Mouse (Mus musculus) neural tube, embryonic 11.5 days (tissue): ENCODE results near the gene Filip1. TPM values are rescaled to one million over a fixed set of nuclear protein-coding genes. Genes with fewer than 3 reads are reported as not detected.

ENCODE experiments used
- ATAC-seq: fragments of 200-750 bp; cut with Nextera tagmentation; 2 replicates; pipeline ENCODE4 v1.8.0; 2017; ENCODE audit warnings: moderate number of reproducible peaks, mild to moderate bottlenecking, moderate TSS enrichment, moderate library complexity; ENCODE audit not compliant: insufficient read depth, low FRiP score, low TSS enrichment
- DNase-seq: peaks from one replicate; pipeline ENCODE4 v3.0.0-alpha.2; 2015; ENCODE audit warnings: low spot score
- H3K27ac ChIP-seq: fragments of 300-500 bp; sonication (generic); 2 replicates; pipeline ENCODE4 v1.5.1; 2014; ENCODE audit warnings: low read depth, mild to moderate bottlenecking, low read length
- H3K27me3 ChIP-seq: fragments of 300-500 bp; sonication (generic); 2 replicates; pipeline ENCODE4 v1.6.1; 2014; ENCODE audit warnings: mild to moderate bottlenecking, low read length, mixed read lengths; ENCODE audit not compliant: control insufficient read depth, insufficient read depth
- H3K36me3 ChIP-seq: fragments of 300-500 bp; sonication (generic); 2 replicates; pipeline ENCODE4 v1.6.1; 2014; ENCODE audit warnings: mild to moderate bottlenecking, low read length, moderate library complexity, mixed read lengths; ENCODE audit not compliant: control insufficient read depth, insufficient read depth
- H3K4me1 ChIP-seq: fragments of 300-500 bp; sonication (generic); 2 replicates; pipeline ENCODE4 v1.6.1; 2014; ENCODE audit warnings: low read length, mixed read lengths; ENCODE audit not compliant: control insufficient read depth, insufficient read depth
- H3K4me2 ChIP-seq: fragments of 300-500 bp; sonication (generic); 2 replicates; pipeline ENCODE4 v1.6.1; 2014; ENCODE audit warnings: low read depth, mild to moderate bottlenecking, moderate library complexity
- H3K4me3 ChIP-seq: fragments of 300-500 bp; sonication (generic); 2 replicates; pipeline ENCODE4 v1.5.1; 2014; ENCODE audit warnings: low read depth, low read length
- H3K9ac ChIP-seq: fragments of 300-500 bp; sonication (generic); 2 replicates; pipeline ENCODE4 v1.6.1; 2014; ENCODE audit warnings: mild to moderate bottlenecking, low read length
- H3K9me3 ChIP-seq: fragments of 300-500 bp; sonication (generic); 2 replicates; pipeline ENCODE4 v1.6.1; 2016; ENCODE audit warnings: low read length; ENCODE audit not compliant: control insufficient read depth
- WGBS: fragments of 180-500 bp; shearing (Covaris S2); extraction: QIAGEN DNeasy Blood & Tissue Kit; methylation state at CpG from one replicate; pipeline ENCODE4 v1.1.7; 2014; 5-methylcytosine and 5-hydroxymethylcytosine counted together
- polyA plus RNA-seq: library from polyadenylated mRNA; unstranded; fragments of >200 nt; fragmentation: Nextera tagmentation; extraction: Ambion mirVana; gene quantifications from 2 replicates; pipeline ENCODE4 v1.2.1, GENCODE M21; 2014

Filip1 gene
- polyA plus RNA-seq, 1 experiment from 2014 or later, result 6.2 TPM

GRCm38 (mm10) chr9:79869512-79869911, 143.1 kb downstream of the Filip1 start:
- Histone ChIP-seq H3K4me1 (peaks cover 3% of the 10 kb centered on the region; the same call in 1 of the 2 replicates), H3K9ac (no peak overlapping the region), H3K36me3 (no peaks in the 10 kb centered on the region), H3K27ac (no peak overlapping the region), H3K4me2 (no peak overlapping the region), H3K9me3 (no peaks in the 10 kb centered on the region), H3K4me3 (no peak overlapping the region), H3K27me3 (no peaks in the 10 kb centered on the region)
- DNase-seq, result no peak
- 51% methylated on average over 5 of the region's 5 CpGs for WGBS
- ATAC-seq, result no peak

GRCm38 (mm10) chr9:79865998-79866397, 146.7 kb downstream of the Filip1 start:
- ATAC-seq, result no peak
- Histone ChIP-seq H3K4me1 (no peaks in the 10 kb centered on the region), H3K4me3 (no peak overlapping the region), H3K4me2 (no peak overlapping the region), H3K27ac (no peak overlapping the region), H3K27me3 (no peaks in the 10 kb centered on the region), H3K36me3 (no peaks in the 10 kb centered on the region), H3K9me3 (no peaks in the 10 kb centered on the region), H3K9ac (no peak overlapping the region)
- no peak for DNase-seq
- WGBS, result 69% methylated on average over 7 of the region's 7 CpGs

- H3K4me3 ChIP-seq, result no peak overlapping the region
- H3K9ac ChIP-seq, result no peak overlapping the region
- H3K27ac ChIP-seq, result no peak overlapping the region
- 90% methylated on average over 6 of the region's 6 CpGs for WGBS
- DNase-seq (no peak), ATAC-seq (no peak)
- H3K4me1 ChIP-seq, result no peaks in the 10 kb centered on the region
- H3K9me3 ChIP-seq, result no peaks in the 10 kb centered on the region
- no peak overlapping the region for H3K4me2 ChIP-seq
- H3K27me3 ChIP-seq, result no peaks in the 10 kb centered on the region
- no peaks in the 10 kb centered on the region for H3K36me3 ChIP-seq
Observed at GRCm38 (mm10) chr9:79862544-79862943, 150.1 kb downstream of the Filip1 start.

GRCm38 (mm10) chr9:79847099-79847498, 165.6 kb downstream of the Filip1 start:
- DNase-seq (no peak), ATAC-seq (no peak)
- H3K36me3 ChIP-seq, result no peaks in the 10 kb centered on the region
- no peak overlapping the region for H3K9ac ChIP-seq
- H3K27me3 ChIP-seq, result no peaks in the 10 kb centered on the region
- H3K9me3 ChIP-seq, result no peaks in the 10 kb centered on the region
- H3K4me3 ChIP-seq, result no peak overlapping the region
- no peak overlapping the region for H3K27ac ChIP-seq
- no peaks in the 10 kb centered on the region for H3K4me1 ChIP-seq
- no peak overlapping the region for H3K4me2 ChIP-seq

- no peak overlapping the region for H3K4me2 ChIP-seq
- H3K9ac ChIP-seq, result no peak overlapping the region
- H3K27ac ChIP-seq, result no peak overlapping the region
- ATAC-seq (no peak), DNase-seq (no peak)
- H3K27me3 ChIP-seq, result no peaks in the 10 kb centered on the region
- H3K4me3 ChIP-seq, result no peak overlapping the region
- WGBS, result 89% methylated on average over 6 of the region's 6 CpGs
- H3K4me1 ChIP-seq, result no peaks in the 10 kb centered on the region
- no peaks in the 10 kb centered on the region for H3K36me3 ChIP-seq
- H3K9me3 ChIP-seq, result no peaks in the 10 kb centered on the region
Observed at GRCm38 (mm10) chr9:79842615-79843014, 170.0 kb downstream of the Filip1 start.

GRCm38 (mm10) chr9:79842028-79842427, 170.6 kb downstream of the Filip1 start:
- DNase-seq (no peak), ATAC-seq (no peak)
- Histone ChIP-seq H3K4me1 (no peaks in the 10 kb centered on the region), H3K27ac (no peak overlapping the region), H3K27me3 (no peaks in the 10 kb centered on the region), H3K9ac (no peak overlapping the region), H3K9me3 (no peaks in the 10 kb centered on the region), H3K4me2 (no peak overlapping the region), H3K4me3 (no peak overlapping the region), H3K36me3 (no peaks in the 10 kb centered on the region)

GRCm38 (mm10) chr9:79831294-79831693, 181.4 kb downstream of the Filip1 start:
- Histone ChIP-seq H3K9ac (no peak overlapping the region), H3K9me3 (no peaks in the 10 kb centered on the region), H3K4me3 (no peak overlapping the region), H3K27me3 (no peaks in the 10 kb centered on the region), H3K4me2 (no peak overlapping the region), H3K36me3 (no peaks in the 10 kb centered on the region), H3K27ac (no peak overlapping the region), H3K4me1 (peaks cover 6% of the 10 kb centered on the region; the same call in 1 of the 2 replicates)
- no peak for DNase-seq
- 0 out of 2 replicates have a peak, but pooled peaks have one; percentile 35 for ATAC-seq
- WGBS, result 93% methylated on average over 1 of the region's 1 CpGs

GRCm38 (mm10) chr9:79830874-79831273, 181.8 kb downstream of the Filip1 start:
- ATAC-seq (peak; percentile 88), DNase-seq (peak; percentile 45)
- Histone ChIP-seq H3K27ac (no peak overlapping the region), H3K4me3 (no peak overlapping the region), H3K27me3 (no peaks in the 10 kb centered on the region), H3K4me2 (peak overlapping the region; percentile 7; the same call in 1 of the 2 replicates), H3K4me1 (peaks cover 6% of the 10 kb centered on the region; the same call in 1 of the 2 replicates), H3K36me3 (no peaks in the 10 kb centered on the region), H3K9me3 (no peaks in the 10 kb centered on the region), H3K9ac (no peak overlapping the region)
- 21% methylated on average over 4 of the region's 4 CpGs for WGBS

- peak overlapping the region; percentile 7 for H3K4me2 ChIP-seq
Observed at GRCm38 (mm10) chr9:79829842-79830800, 182.5 kb downstream of the Filip1 start.

More at GRCm38 (mm10) chr9:79829842-79830800, 182.5 kb downstream of the Filip1 start:
- Histone ChIP-seq H3K36me3 (no peaks in the 10 kb centered on the region), H3K27ac (no peak overlapping the region), H3K9me3 (no peaks in the 10 kb centered on the region), H3K9ac (no peak overlapping the region), H3K27me3 (no peaks in the 10 kb centered on the region), H3K4me1 (peaks cover 6% of the 10 kb centered on the region; the same call in 1 of the 2 replicates), H3K4me3 (no peak overlapping the region)
- ATAC-seq, result 0 out of 2 replicates have a peak, but pooled peaks have one; percentile 11
- WGBS, result 77% methylated on average over 23 of the region's 23 CpGs
- DNase-seq, result no peak
